In genomic region chr8:9978475-9979230, GRCm38 (mm10) we compare ENCODE assay signal across 8 mouse cellular contexts. TPM values are rescaled to one million over a fixed set of nuclear protein-coding genes. Genes with fewer than 3 reads are reported as not detected.
A peak's percentile ranks its signal among the peaks of the same experiment; 100 is the strongest.
DNase-seq lines count a peak whose midpoint lies in the region; ATAC-seq and TF ChIP-seq lines count a peak whose summit lies in the region.

No protein-coding gene starts in this region.

- H3K9ac ChIP-seq in hindbrain, embryonic 12.5 days, result peak overlapping the region; percentile 95
- peak overlapping the region; percentile 92 for H3K9ac ChIP-seq in midbrain, embryonic 11.5 days (ENCODE audit: low read length)

- peak overlapping the region; percentile 88 for H3K4me3 ChIP-seq in erythroblast, embryonic 14.5 days (replicated peaks)
- peak overlapping the region; percentile 87 for H3K4me3 ChIP-seq in C2C12 (ENCODE audit: insufficient read depth, poor library complexity, severe bottlenecking)
- peak overlapping the region; percentile 95 for H3K4me3 ChIP-seq in hindbrain, embryonic 12.5 days
- H3K4me3 ChIP-seq in midbrain, embryonic 11.5 days (ENCODE audit: low read depth, low read length), result peak overlapping the region; percentile 91

- peaks cover 75% of the 10 kb centered on the region for H3K79me2 ChIP-seq in C2C12 (ENCODE audit: control insufficient read depth, insufficient read depth)

- H3K79me3 ChIP-seq in C2C12 (ENCODE audit: low read depth), result peaks cover 61% of the 10 kb centered on the region

- H3K27me3 ChIP-seq in erythroblast, embryonic 14.5 days (ENCODE audit: control insufficient read depth), result no peaks in the 10 kb centered on the region
- H3K27me3 ChIP-seq in C2C12 (ENCODE audit: control insufficient read depth, insufficient read depth, insufficient read length), result no peaks in the 10 kb centered on the region
- no peaks in the 10 kb centered on the region for H3K27me3 ChIP-seq in hindbrain, embryonic 12.5 days
- no peaks in the 10 kb centered on the region for H3K27me3 ChIP-seq in midbrain, embryonic 11.5 days (ENCODE audit: control insufficient read depth, insufficient read depth, low read length)

- no peaks in the 10 kb centered on the region for H3K9me3 ChIP-seq in erythroblast, embryonic 14.5 days (ENCODE audit: control insufficient read depth, low read length)
- H3K9me3 ChIP-seq in hindbrain, embryonic 12.5 days (replicated peaks), result no peaks in the 10 kb centered on the region
- no peaks in the 10 kb centered on the region for H3K9me3 ChIP-seq in midbrain, embryonic 11.5 days (ENCODE audit: control insufficient read depth, low read length)

- H3ac ChIP-seq in C2C12 (ENCODE audit: control insufficient read depth, insufficient read length, low read depth), result peak overlapping the region; percentile 88

- H3K4me2 ChIP-seq in hindbrain, embryonic 12.5 days (replicated peaks), result peak overlapping the region; percentile 67
- peak overlapping the region; percentile 65 for H3K4me2 ChIP-seq in midbrain, embryonic 11.5 days

- 61% methylated on average over 18 of the region's 18 CpGs for whole genome bisulfite sequencing in hindbrain, embryonic 12.5 days
- 60% methylated on average over 18 of the region's 18 CpGs for WGBS in midbrain, embryonic 11.5 days

- no peak for ATAC-seq in erythroblast, adult 5-6 weeks (replicated peaks; ENCODE audit: low FRiP score, poor library complexity, severe bottlenecking)
- ATAC-seq in hindbrain, embryonic 12.5 days (ENCODE audit: low FRiP score), result no peak
- ATAC-seq in midbrain, embryonic 11.5 days (ENCODE audit: low FRiP score), result no peak

- peaks cover 20% of the 10 kb centered on the region for H3K36me3 ChIP-seq in erythroblast, embryonic 14.5 days (ENCODE audit: control insufficient read depth)
- H3K36me3 ChIP-seq in C2C12 (ENCODE audit: control insufficient read depth, insufficient read depth), result no peaks in the 10 kb centered on the region
- H3K36me3 ChIP-seq in hindbrain, embryonic 12.5 days, result no peaks in the 10 kb centered on the region; the same call in 1 of the 2 replicates
- no peaks in the 10 kb centered on the region for H3K36me3 ChIP-seq in midbrain, embryonic 11.5 days (ENCODE audit: control insufficient read depth, insufficient read depth, low read length)

- DNase-seq in cerebellum, postnatal 25 days, result peak; percentile 49 to 71
- no peak for DNase-seq in midbrain, embryonic 11.5 days (ENCODE audit: low spot score, missing footprints)
- DNase-seq in frontal cortex, postnatal 14 days (ENCODE audit: low spot score in 2 of 2), result no peak
- no peak for DNase-seq in left cerebral cortex, adult 9 months (ENCODE audit: low spot score in 2 of 2)

- no peak for TF ChIP-seq CTCF in C2C12 (IDR thresholded peaks at IDR 0.05; ENCODE audit: control insufficient read depth, insufficient read depth, insufficient read length)

- H3K4me1 ChIP-seq in erythroblast, embryonic 14.5 days (ENCODE audit: control insufficient read depth), result peaks cover 51% of the 10 kb centered on the region
- peaks cover 33% of the 10 kb centered on the region for H3K4me1 ChIP-seq in hindbrain, embryonic 12.5 days
- peaks cover 19% of the 10 kb centered on the region for H3K4me1 ChIP-seq in midbrain, embryonic 11.5 days (ENCODE audit: control insufficient read depth, insufficient read depth, low read length)

- H3K27ac ChIP-seq in hindbrain, embryonic 12.5 days, result no peak overlapping the region
- no peak overlapping the region for H3K27ac ChIP-seq in midbrain, embryonic 11.5 days (ENCODE audit: low read depth, low read length)

TF ChIP-seq in C2C12, 6 proteins besides CTCF, POLR2A, EP300 and RAD21:
- TF ChIP-seq MYOD1 (IDR thresholded peaks at IDR 0.05; ENCODE audit: control insufficient read depth, insufficient read length, low read depth) (no peak), CEBPB (IDR thresholded peaks at IDR 0.05; ENCODE audit: low read depth) (no peak), MAX (IDR thresholded peaks at IDR 0.05) (no peak), USF1 (IDR thresholded peaks at IDR 0.05; ENCODE audit: low read depth) (no peak), FOSL1 (IDR thresholded peaks at IDR 0.05; ENCODE audit: insufficient read depth, low read length, poor library complexity, severe bottlenecking) (no peak), MYOG (IDR thresholded peaks at IDR 0.05; ENCODE audit: control insufficient read depth, extremely low read depth, insufficient read length) (no peak)

RNA-seq across cellular contexts. Expression of gene Abhd13, which starts 1.1 kb away (rescaled TPM):
- polyA plus RNA-seq in erythroblast, embryonic 14.5 days (2012), result 0.02 TPM in 1 of 2 replicates, not detected in the other
- total RNA-seq in erythroblast, adult 5-6 weeks (2015; ENCODE audit: low replicate concordance), result 2.5 and 6.5 TPM in 2 replicates
- total RNA-seq in erythroblast, adult 5-6 weeks (2017; ENCODE audit: low replicate concordance), result 7.2 and 7.5 TPM in 2 replicates
- 6.4 TPM for polyA plus RNA-seq in C2C12 (2012; fragmentation: generic; extraction: Trizol)
- polyA plus RNA-seq in hindbrain, embryonic 12.5 days (2016; fragmentation: Nextera tagmentation; extraction: Ambion mirVana), result 19.2 and 21.3 TPM in 2 replicates
- 22.8 and 22.9 TPM in 2 replicates for polyA plus RNA-seq in midbrain, embryonic 11.5 days (2014; fragmentation: Nextera tagmentation; extraction: Ambion mirVana)

RNA-seq across cellular contexts. Expression of gene Lig4, which starts 1.2 kb away (rescaled TPM):
- polyA plus RNA-seq in erythroblast, embryonic 14.5 days (2012), result 0.01 TPM in 1 of 2 replicates, not detected in the other
- total RNA-seq in erythroblast, adult 5-6 weeks (2015; ENCODE audit: low replicate concordance), result 0.42 and 0.58 TPM in 2 replicates
- total RNA-seq in erythroblast, adult 5-6 weeks (2017; ENCODE audit: low replicate concordance), result 0.94 and 1.8 TPM in 2 replicates
- polyA plus RNA-seq in C2C12 (2012; fragmentation: generic; extraction: Trizol), result 2.0 TPM
- polyA plus RNA-seq in hindbrain, embryonic 12.5 days (2016; fragmentation: Nextera tagmentation; extraction: Ambion mirVana), result 9.7 and 11.3 TPM in 2 replicates
- 10.3 and 11.2 TPM in 2 replicates for polyA plus RNA-seq in midbrain, embryonic 11.5 days (2014; fragmentation: Nextera tagmentation; extraction: Ambion mirVana)

RNA-seq across cellular contexts. Expression of gene Tnfsf13b, which starts 27.6 kb away (rescaled TPM):
- not detected in 2 replicates for polyA plus RNA-seq in erythroblast, embryonic 14.5 days (2012)
- total RNA-seq in erythroblast, adult 5-6 weeks (2015; ENCODE audit: low replicate concordance), result 11.1 and 18.8 TPM in 2 replicates
- 3.8 and 6.7 TPM in 2 replicates for total RNA-seq in erythroblast, adult 5-6 weeks (2017; ENCODE audit: low replicate concordance)
- 0.04 TPM for polyA plus RNA-seq in C2C12 (2012; fragmentation: generic; extraction: Trizol)
- polyA plus RNA-seq in hindbrain, embryonic 12.5 days (2016; fragmentation: Nextera tagmentation; extraction: Ambion mirVana), result 0.08 and 0.09 TPM in 2 replicates
- 0.19 TPM in 2 replicates for polyA plus RNA-seq in midbrain, embryonic 11.5 days (2014; fragmentation: Nextera tagmentation; extraction: Ambion mirVana)

Comparison
In these comparisons a context has a peak if more than half of its experiments do, and no peak if none do; other contexts are left out.
1. DNase-seq: peak in cerebellum, postnatal 25 days (2 of 2); none in midbrain, embryonic 11.5 days (single experiment), frontal cortex, postnatal 14 days (0 of 2) and left cerebral cortex, adult 9 months (0 of 2).
2. Peak in every context shown above with its lines, with median percentiles within 50 percentile points of each other: H3K4me3 ChIP-seq.